Mouse (Mus musculus): ENCODE measurements around the gene Prickle2.

Prickle2 gene

GRCm38 (mm10) chr6:92589381-92590065 is 116.4 kb downstream of the Prickle2 start:
- DNase-seq (ENCODE audit: low read depth, low spot score): no peak

GRCm38 (mm10) chr6:92584026-92584425 is 121.9 kb downstream of the Prickle2 start:
- no peak for DNase-seq (ENCODE audit: low read depth, low spot score)

- DNase-seq (ENCODE audit: low read depth, low spot score): no peak
Observed at GRCm38 (mm10) chr6:92575227-92575626, 130.7 kb downstream of the Prickle2 start.

- no peak for DNase-seq (ENCODE audit: low read depth, low spot score)
Observed at GRCm38 (mm10) chr6:92572139-92572538, 133.8 kb downstream of the Prickle2 start.

- no peak for DNase-seq (ENCODE audit: low read depth, low spot score)
Observed at GRCm38 (mm10) chr6:92570090-92570489, 135.9 kb downstream of the Prickle2 start.

GRCm38 (mm10) chr6:92569283-92569682 is 136.7 kb downstream of the Prickle2 start:
- no peak for DNase-seq (ENCODE audit: low read depth, low spot score)

- DNase-seq (ENCODE audit: low read depth, low spot score): no peak
Observed at GRCm38 (mm10) chr6:92559261-92559660, 146.7 kb downstream of the Prickle2 start.

- DNase-seq (ENCODE audit: low read depth, low spot score): no peak
Observed at GRCm38 (mm10) chr6:92555675-92556074, 150.3 kb downstream of the Prickle2 start.

GRCm38 (mm10) chr6:92553086-92553485 is 152.9 kb downstream of the Prickle2 start:
- DNase-seq (ENCODE audit: low read depth, low spot score): no peak

- DNase-seq (ENCODE audit: low read depth, low spot score): no peak
Observed at GRCm38 (mm10) chr6:92549246-92549645, 156.7 kb downstream of the Prickle2 start.

GRCm38 (mm10) chr6:92545204-92545603 is 160.8 kb downstream of the Prickle2 start:
- DNase-seq (ENCODE audit: low read depth, low spot score): no peak

GRCm38 (mm10) chr6:92543825-92544224 is 162.1 kb downstream of the Prickle2 start:
- DNase-seq (ENCODE audit: low read depth, low spot score): no peak

GRCm38 (mm10) chr6:92542402-92543101 is 163.4 kb downstream of the Prickle2 start:
- no peak for DNase-seq (ENCODE audit: low read depth, low spot score)

GRCm38 (mm10) chr6:92534226-92535031 is 171.5 kb downstream of the Prickle2 start:
- no peak for DNase-seq (ENCODE audit: low read depth, low spot score)

GRCm38 (mm10) chr6:92533306-92534063 is 172.5 kb downstream of the Prickle2 start:
- DNase-seq (ENCODE audit: low read depth, low spot score): no peak

GRCm38 (mm10) chr6:92532896-92533295 is 173.1 kb downstream of the Prickle2 start:
- DNase-seq (ENCODE audit: low read depth, low spot score): no peak

GRCm38 (mm10) chr6:92532331-92532730 is 173.6 kb downstream of the Prickle2 start:
- DNase-seq (ENCODE audit: low read depth, low spot score): no peak

GRCm38 (mm10) chr6:92526212-92526611 is 179.7 kb downstream of the Prickle2 start:
- DNase-seq (ENCODE audit: low read depth, low spot score): no peak

- no peak for DNase-seq (ENCODE audit: low read depth, low spot score)
Observed at GRCm38 (mm10) chr6:92525646-92526045, 180.3 kb downstream of the Prickle2 start.

- DNase-seq (ENCODE audit: low read depth, low spot score): no peak
Observed at GRCm38 (mm10) chr6:92521526-92522075, 184.4 kb downstream of the Prickle2 start.

All from CD4-positive, CD25-positive, alpha-beta regulatory T cell, adult 2 months (primary cell).